Mouse (Mus musculus): ENCODE data around the gene Rimbp3.

Gene Rimbp3

DNA sequence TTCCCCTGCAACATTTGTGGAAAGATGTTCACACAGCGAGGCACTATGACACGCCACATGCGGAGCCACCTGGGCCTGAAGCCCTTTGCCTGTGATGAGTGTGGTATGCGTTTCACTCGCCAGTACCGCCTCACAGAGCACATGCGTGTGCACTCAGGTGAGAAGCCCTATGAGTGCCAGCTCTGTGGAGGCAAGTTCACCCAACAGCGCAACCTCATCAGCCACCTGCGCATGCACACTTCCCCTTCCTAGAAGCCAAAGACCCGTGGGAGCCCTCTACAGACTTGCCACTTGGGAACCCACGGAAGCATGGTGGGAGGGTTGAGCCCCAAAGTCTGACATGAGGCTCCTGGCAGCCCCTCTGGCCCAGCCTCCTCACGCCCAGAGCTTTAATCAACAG is 50.5 kb downstream of the Rimbp3 start:
- no peak for DNase-seq (ENCODE audit: low spot score)

- no peak for DNase-seq (ENCODE audit: low spot score)
These were observed 52.9 kb downstream of the Rimbp3 start for GRCm38 (mm10) chr16:17261341-17261740.
